Mouse (Mus musculus): ENCODE measurements around the gene Wnt5b. TPM values are rescaled to one million over a fixed set of nuclear protein-coding genes. Genes with fewer than 3 reads are reported as not detected.

Gene Wnt5b
- total RNA-seq (2014; rRNA removed), result 4.7 and 6.8 TPM in 2 replicates
- 3.6 and 3.7 TPM in 2 replicates for polyA plus RNA-seq (2015; fragmentation: Nextera tagmentation; extraction: Ambion mirVana)

DNA sequence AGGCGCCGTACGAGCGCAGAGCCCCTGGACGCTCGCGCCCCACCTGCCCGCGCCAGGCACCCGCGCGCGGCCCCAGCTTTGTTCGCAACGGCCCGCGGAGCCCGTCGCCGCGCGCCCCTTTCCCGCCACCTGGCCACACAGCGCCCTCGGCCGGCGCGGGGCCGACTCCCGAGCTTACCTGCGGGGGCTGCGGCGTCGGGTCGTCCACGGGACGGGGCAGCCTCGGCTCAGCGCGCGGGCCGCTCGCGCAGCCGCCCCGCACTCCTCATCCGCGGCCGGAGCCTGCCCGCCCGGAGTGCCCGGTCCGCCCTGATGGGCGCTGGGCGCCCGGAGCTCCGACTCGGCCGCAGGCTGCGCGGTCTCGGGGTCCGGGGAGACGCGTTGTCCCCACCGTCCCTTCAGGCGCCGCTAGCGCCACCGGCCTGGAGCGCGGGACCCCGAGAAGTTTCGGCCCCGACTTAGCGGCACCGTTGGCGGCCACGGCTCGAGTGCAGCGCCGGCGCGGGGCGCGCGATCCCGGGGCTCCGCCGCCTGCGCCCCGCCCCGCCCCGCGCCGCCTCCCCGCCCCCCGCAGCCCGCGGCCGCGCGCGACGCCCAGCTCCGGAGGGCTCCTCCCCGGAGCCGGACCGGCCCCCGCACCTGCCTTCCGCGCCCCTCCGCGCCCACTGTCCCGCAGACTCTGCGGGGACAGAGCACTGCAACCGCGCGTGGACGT, at the start of gene Wnt5b:
Gene Wnt5b (minus strand): TSS at position 545 of the 715 bp plus-strand sequence.
- Histone ChIP-seq H3K36me3 (ENCODE audit: insufficient read depth, low read length) (no peaks in the 10 kb centered on the region), H3K27me3 (ENCODE audit: insufficient read depth, low read length) (peaks cover 13% of the 10 kb centered on the region), H3K4me1 (ENCODE audit: insufficient read depth, low read length) (0 out of 2 replicates have a peak, but pooled peaks cover 3% of the 10 kb centered on the region), H3K9ac (replicated peaks; ENCODE audit: low read length) (peak within 1 kb of the TSS; percentile 65), H3K4me3 (ENCODE audit: low read length) (peak within 1 kb of the TSS; percentile 65), H3K9me3 (ENCODE audit: low read length) (no peaks in the 10 kb centered on the region), H3K27ac (no peak within 1 kb of the TSS), H3K4me2 (ENCODE audit: low read depth, low read length) (peak within 1 kb of the TSS; percentile 81)
- WGBS, result 3% methylated on average over 83 of the region's 120 CpGs
- DNase-seq (ENCODE audit: low spot score) (peak; percentile 25), ATAC-seq (peak; percentile 73)
- TF ChIP-seq CTCF (IDR thresholded peaks at IDR 0.05; ENCODE audit: low read depth), result no peak

DNA sequence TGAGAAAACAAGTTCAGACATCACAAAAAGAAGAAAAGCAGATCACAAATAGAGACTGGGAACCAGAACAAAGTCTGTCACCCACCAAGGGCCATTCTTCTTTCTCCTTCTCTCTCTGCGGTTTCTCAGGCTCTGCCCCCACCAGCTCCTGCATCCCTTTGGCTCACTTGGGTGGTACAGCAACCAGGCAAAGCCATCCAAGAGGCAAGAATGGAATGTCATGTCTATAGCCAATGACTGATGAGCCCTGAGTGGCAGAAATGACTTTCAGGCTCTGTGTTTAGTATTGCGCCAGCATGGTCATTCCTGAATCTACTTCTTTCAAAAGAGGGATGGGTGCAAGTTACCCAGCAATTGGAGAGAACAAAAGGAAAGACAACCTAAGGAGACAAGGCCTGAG, 46.7 kb upstream of the Wnt5b start:
- no peak overlapping the region for H3K4me3 ChIP-seq (ENCODE audit: low read length)
- H3K4me2 ChIP-seq (ENCODE audit: low read depth, low read length), result no peak overlapping the region
- peak overlapping the region; percentile 16; the same call in 1 of the 2 replicates for H3K27ac ChIP-seq
- H3K36me3 ChIP-seq (ENCODE audit: insufficient read depth, low read length), result no peaks in the 10 kb centered on the region
- WGBS, result 40% methylated on average over 2 of the region's 2 CpGs
- no peak for ATAC-seq
- H3K4me1 ChIP-seq (ENCODE audit: insufficient read depth, low read length), result no peaks in the 10 kb centered on the region
- TF ChIP-seq CTCF (IDR thresholded peaks at IDR 0.05; ENCODE audit: low read depth), result no peak
- peak; percentile 5 for DNase-seq (ENCODE audit: low spot score)
- H3K27me3 ChIP-seq (ENCODE audit: insufficient read depth, low read length), result no peaks in the 10 kb centered on the region
- H3K9ac ChIP-seq (replicated peaks; ENCODE audit: low read length), result no peak overlapping the region
- H3K9me3 ChIP-seq (ENCODE audit: low read length), result no peaks in the 10 kb centered on the region

DNA sequence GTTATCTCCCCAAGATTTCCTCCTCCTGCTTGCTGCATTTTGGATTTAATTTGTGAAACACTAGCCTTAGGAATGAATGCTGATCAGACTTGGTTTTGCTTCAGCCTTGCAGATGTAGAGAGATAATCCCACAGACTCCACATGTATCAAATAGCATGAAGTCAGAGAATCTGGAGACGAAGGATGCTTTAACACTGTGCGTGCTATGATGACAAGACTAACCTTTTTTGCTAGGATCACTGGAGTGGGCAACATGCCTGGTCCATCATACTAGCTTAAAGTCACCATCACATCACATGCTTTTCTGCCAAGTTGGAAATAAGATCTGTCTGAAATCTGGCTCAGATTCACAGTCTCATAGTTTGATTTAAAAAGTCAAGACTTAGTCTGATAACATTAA, 43.8 kb upstream of the Wnt5b start:
- no peak overlapping the region for H3K4me2 ChIP-seq (ENCODE audit: low read depth, low read length)
- H3K27me3 ChIP-seq (ENCODE audit: insufficient read depth, low read length), result no peaks in the 10 kb centered on the region
- no peak overlapping the region for H3K9ac ChIP-seq (replicated peaks; ENCODE audit: low read length)
- H3K4me1 ChIP-seq (ENCODE audit: insufficient read depth, low read length), result no peaks in the 10 kb centered on the region
- no peaks in the 10 kb centered on the region for H3K36me3 ChIP-seq (ENCODE audit: insufficient read depth, low read length)
- WGBS, result 89% methylated on average over 2 of the region's 2 CpGs
- no peak overlapping the region for H3K27ac ChIP-seq
- H3K4me3 ChIP-seq (ENCODE audit: low read length), result no peak overlapping the region
- no peak for ATAC-seq
- TF ChIP-seq CTCF (IDR thresholded peaks at IDR 0.05; ENCODE audit: low read depth), result no peak
- DNase-seq (ENCODE audit: low spot score), result no peak
- H3K9me3 ChIP-seq (ENCODE audit: low read length), result no peaks in the 10 kb centered on the region

DNA sequence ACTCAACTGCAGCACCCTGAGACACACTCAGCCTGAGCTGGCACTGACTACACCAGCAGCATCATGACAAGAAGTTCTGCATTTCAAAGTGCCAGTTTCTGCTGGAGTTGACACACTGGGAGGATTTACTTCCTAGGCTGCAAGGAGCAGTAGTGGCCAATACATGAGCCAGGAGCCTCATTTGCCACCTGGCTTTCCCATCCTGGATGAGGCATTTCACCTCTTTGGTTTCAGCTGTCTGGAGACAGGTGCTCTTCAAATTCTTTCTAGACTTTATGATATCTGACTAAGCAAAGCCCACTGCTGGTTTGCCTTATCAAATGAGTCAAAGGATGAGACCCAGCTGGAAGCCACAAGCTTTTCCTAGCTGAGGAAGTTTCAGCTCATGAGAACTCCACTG, 43.3 kb upstream of the Wnt5b start:
- DNase-seq (ENCODE audit: low spot score) (no peak), ATAC-seq (no peak)
- Histone ChIP-seq H3K4me3 (ENCODE audit: low read length) (no peak overlapping the region), H3K27me3 (ENCODE audit: insufficient read depth, low read length) (no peaks in the 10 kb centered on the region), H3K27ac (no peak overlapping the region), H3K9me3 (ENCODE audit: low read length) (no peaks in the 10 kb centered on the region), H3K9ac (replicated peaks; ENCODE audit: low read length) (no peak overlapping the region), H3K36me3 (ENCODE audit: insufficient read depth, low read length) (no peaks in the 10 kb centered on the region), H3K4me2 (ENCODE audit: low read depth, low read length) (no peak overlapping the region), H3K4me1 (ENCODE audit: insufficient read depth, low read length) (no peaks in the 10 kb centered on the region)
- no peak for TF ChIP-seq CTCF (IDR thresholded peaks at IDR 0.05; ENCODE audit: low read depth)

DNA sequence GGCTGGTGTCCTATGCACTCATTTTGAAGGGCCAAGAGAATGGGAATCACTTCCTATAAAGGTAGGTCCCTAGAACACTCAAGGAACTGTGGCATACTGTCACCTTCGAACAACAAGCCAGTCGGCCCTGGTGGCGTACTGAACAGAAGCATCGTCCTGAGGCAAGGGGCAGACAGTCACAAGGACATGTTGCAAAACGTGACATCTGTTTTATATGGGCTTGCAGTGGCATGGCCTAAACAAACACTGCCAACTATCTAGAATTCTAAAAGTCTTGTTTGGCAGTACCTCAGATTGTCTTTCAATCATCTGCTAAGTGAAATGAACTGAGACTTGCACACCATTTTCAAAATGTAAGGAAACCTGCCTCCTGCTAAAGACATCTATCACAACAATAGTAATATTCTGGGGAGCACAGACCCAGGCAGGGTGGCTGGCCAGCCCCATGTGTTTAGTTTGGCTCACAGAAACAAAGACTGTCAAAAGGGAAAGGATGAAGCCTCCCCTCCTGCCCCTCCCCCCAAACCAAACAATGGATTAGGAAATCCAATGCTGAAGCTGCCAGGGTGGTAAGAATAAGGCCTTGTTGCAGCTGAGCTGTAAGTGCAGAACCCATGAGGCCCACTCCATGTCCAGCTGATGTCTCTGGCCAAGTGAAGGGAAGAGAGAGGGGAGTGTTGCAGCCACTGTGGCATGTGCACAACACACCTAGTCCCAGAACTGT, 41.7 kb upstream of the Wnt5b start:
- WGBS, result 54% methylated on average over 5 of the region's 5 CpGs
- Histone ChIP-seq H3K4me1 (ENCODE audit: insufficient read depth, low read length) (no peaks in the 10 kb centered on the region), H3K36me3 (ENCODE audit: insufficient read depth, low read length) (no peaks in the 10 kb centered on the region; the same call in 1 of the 2 replicates), H3K27me3 (ENCODE audit: insufficient read depth, low read length) (no peaks in the 10 kb centered on the region), H3K9me3 (ENCODE audit: low read length) (no peaks in the 10 kb centered on the region), H3K9ac (replicated peaks; ENCODE audit: low read length) (no peak overlapping the region), H3K27ac (no peak overlapping the region; the same call in 1 of the 2 replicates), H3K4me2 (ENCODE audit: low read depth, low read length) (no peak overlapping the region), H3K4me3 (ENCODE audit: low read length) (no peak overlapping the region)
- no peak for TF ChIP-seq CTCF (IDR thresholded peaks at IDR 0.05; ENCODE audit: low read depth)
- peak; percentile 25 for DNase-seq (ENCODE audit: low spot score)
- ATAC-seq, result peak; percentile 56

DNA sequence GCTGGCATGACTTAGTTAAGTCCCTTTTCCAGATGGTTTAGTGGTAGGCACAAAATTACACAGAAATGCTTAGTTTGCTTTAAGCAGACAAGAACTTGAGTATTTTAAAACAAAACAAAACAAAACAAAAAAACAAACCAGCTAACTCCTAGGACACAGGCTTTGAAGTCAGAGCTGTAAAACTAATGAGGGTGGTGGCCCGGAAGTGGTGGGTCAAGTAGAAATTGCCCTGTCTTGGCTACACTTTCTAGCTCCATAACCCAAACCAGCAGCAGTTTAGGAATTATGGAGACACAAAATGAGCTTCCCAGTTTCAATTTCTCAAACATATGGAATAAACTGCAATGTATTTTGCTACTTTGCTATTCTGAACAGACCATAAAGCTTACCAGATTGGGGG, 39.9 kb upstream of the Wnt5b start:
- no peak for TF ChIP-seq CTCF (IDR thresholded peaks at IDR 0.05; ENCODE audit: low read depth)
- no peaks in the 10 kb centered on the region for H3K4me1 ChIP-seq (ENCODE audit: insufficient read depth, low read length)
- H3K4me2 ChIP-seq (ENCODE audit: low read depth, low read length), result no peak overlapping the region
- no peaks in the 10 kb centered on the region for H3K27me3 ChIP-seq (ENCODE audit: insufficient read depth, low read length)
- no peaks in the 10 kb centered on the region for H3K9me3 ChIP-seq (ENCODE audit: low read length)
- H3K4me3 ChIP-seq (ENCODE audit: low read length), result no peak overlapping the region
- no peak overlapping the region for H3K9ac ChIP-seq (replicated peaks; ENCODE audit: low read length)
- H3K36me3 ChIP-seq (ENCODE audit: insufficient read depth, low read length), result no peaks in the 10 kb centered on the region; the same call in 1 of the 2 replicates
- H3K27ac ChIP-seq, result no peak overlapping the region
- ATAC-seq (no peak), DNase-seq (ENCODE audit: low spot score) (no peak)
- 75% methylated on average over 1 of the region's 1 CpGs for WGBS

Data from hindbrain, postnatal 0 days (tissue).